Mouse (Mus musculus) stomach, postnatal 0 days (tissue): ENCODE measurements around the gene Ntrk2.
A peak's percentile ranks its signal among the peaks of the same experiment; 100 is the strongest.

Source experiments
- CTCF ChIP-seq: IDR thresholded peaks from 2 replicates; pipeline ENCODE4 v1.5.1; 2016; ENCODE audit warnings: antibody characterized with exemption, low read depth, mild to moderate bottlenecking, moderate library complexity
- EP300 ChIP-seq: optimal IDR thresholded peaks from 2 replicates; pipeline ENCODE3; 2016; ENCODE audit warnings: antibody characterized with exemption

- TF ChIP-seq CTCF (peak; percentile 30; the same call in 1 of the 2 replicates), EP300 (no peak)
Observed at GRCm38 (mm10) chr13:59117233-59117632, 310.9 kb downstream of the Ntrk2 start.
